Mouse (Mus musculus) C2C12 (cell line): ENCODE measurements around the gene Psap. TPM values are rescaled to one million over a fixed set of nuclear protein-coding genes. Genes with fewer than 3 reads are reported as not detected.

ENCODE experiments used
- H3K27me3 ChIP-seq: one replicate; pipeline ENCODE4 v1.6.1; 2011; ENCODE audit not compliant: control insufficient read depth, insufficient read depth, insufficient read length
- H3K36me3 ChIP-seq: one replicate; pipeline ENCODE4 v1.6.1; 2011; ENCODE audit not compliant: control insufficient read depth, insufficient read depth
- H3K4me3 ChIP-seq: one replicate; pipeline ENCODE4 v1.5.1; 2011; ENCODE audit warnings: mild to moderate bottlenecking, control low read depth; ENCODE audit not compliant: poor library complexity, insufficient read depth, severe bottlenecking
- H3K79me2 ChIP-seq: one replicate; pipeline ENCODE4 v1.6.1; 2011; ENCODE audit not compliant: control insufficient read depth, insufficient read depth
- H3K79me3 ChIP-seq: one replicate; pipeline ENCODE4 v1.6.1; 2011; ENCODE audit warnings: low read depth, control low read depth
- H3ac ChIP-seq: one replicate; pipeline ENCODE3; 2011; ENCODE audit warnings: low read depth; ENCODE audit not compliant: control insufficient read depth, insufficient read length
- CEBPB ChIP-seq: IDR thresholded peaks from one replicate; pipeline ENCODE4 v1.6.1; 2011; ENCODE audit warnings: low read depth, mild to moderate bottlenecking, control low read depth, moderate library complexity
- CTCF ChIP-seq: IDR thresholded peaks from one replicate; pipeline ENCODE4 v1.5.1; 2011; ENCODE audit not compliant: control insufficient read depth, insufficient read depth, insufficient read length
- FOSL1 ChIP-seq: IDR thresholded peaks from one replicate; pipeline ENCODE4 v1.8.0; 2011; ENCODE audit warnings: mild to moderate bottlenecking, low read length; ENCODE audit not compliant: poor library complexity, insufficient read depth, severe bottlenecking
- MAX ChIP-seq: IDR thresholded peaks from one replicate; pipeline ENCODE4 v1.6.1; 2011; ENCODE audit warnings: mild to moderate bottlenecking, control low read depth
- MYOD1 ChIP-seq: IDR thresholded peaks from one replicate; pipeline ENCODE4 v1.6.1; 2011; ENCODE audit warnings: low read depth; ENCODE audit not compliant: control insufficient read depth, insufficient read length
- MYOG ChIP-seq: IDR thresholded peaks from one replicate; pipeline ENCODE4 v1.6.1; 2011; ENCODE audit not compliant: control insufficient read depth, insufficient read length; ENCODE audit errors: extremely low read depth
- USF1 ChIP-seq: IDR thresholded peaks from one replicate; pipeline ENCODE4 v1.6.1; 2011; ENCODE audit warnings: low read depth, mild to moderate bottlenecking, control low read depth, moderate library complexity
- polyA plus RNA-seq: library from polyadenylated mRNA; unstranded; fragments of >200 nt; fragmentation: generic; extraction: Trizol; gene quantifications from one replicate; pipeline ENCODE4 v1.2.1, GENCODE M21; 2012; ENCODE audit warnings: missing spikeins

Gene Psap
- polyA plus RNA-seq, 1 experiment: 439 TPM

DNA sequence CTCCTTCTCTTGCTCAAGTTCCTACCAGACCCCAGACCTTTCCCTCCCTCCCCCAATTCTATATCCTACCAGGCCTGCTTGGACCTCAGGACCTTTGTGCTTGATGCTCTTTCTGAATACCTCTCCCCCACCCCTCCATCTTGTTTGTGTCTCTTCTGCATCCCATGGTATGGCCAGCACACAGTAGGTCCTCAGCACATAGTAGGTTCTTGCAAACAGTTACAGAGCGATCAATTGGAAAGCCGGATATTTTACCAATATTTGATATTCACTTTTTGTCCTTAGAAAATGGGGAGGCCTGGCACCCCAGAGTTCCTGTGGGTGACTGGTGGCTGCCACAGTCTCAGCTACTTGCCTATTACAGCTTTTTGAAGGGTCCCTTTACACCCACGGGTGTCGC lies 57.6 kb downstream of the Psap start:
- H3K36me3 ChIP-seq: no peaks in the 10 kb centered on the region
- no peaks in the 10 kb centered on the region for H3K79me3 ChIP-seq
- TF ChIP-seq MYOG (no peak), CTCF (no peak), MAX (no peak), FOSL1 (no peak), USF1 (no peak)
- H3K4me3 ChIP-seq: no peak overlapping the region
- peaks cover 52% of the 10 kb centered on the region for H3K27me3 ChIP-seq
- H3ac ChIP-seq: no peak overlapping the region
- H3K79me2 ChIP-seq: no peaks in the 10 kb centered on the region

DNA sequence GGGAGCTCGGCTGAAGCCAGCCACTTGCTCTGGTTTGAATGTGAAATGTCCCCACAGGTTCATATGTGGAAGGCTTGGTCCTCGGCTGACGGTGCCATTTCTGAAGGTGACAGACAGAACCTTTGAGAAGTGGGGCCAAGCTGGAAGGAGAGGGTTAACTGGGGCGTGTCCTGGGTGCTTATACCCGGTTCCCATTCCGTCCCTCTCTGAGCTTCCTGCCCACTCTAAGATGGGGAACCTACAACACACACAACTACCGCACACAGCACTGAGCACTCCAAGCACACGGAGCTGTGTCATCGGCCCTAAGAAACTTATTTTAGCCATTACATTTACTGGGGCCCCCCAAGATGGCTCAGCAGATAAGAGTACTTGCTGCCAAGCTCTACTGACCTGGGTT lies 64.1 kb downstream of the Psap start:
- Histone ChIP-seq H3K27me3 (peaks cover 9% of the 10 kb centered on the region), H3K4me3 (no peak overlapping the region), H3K36me3 (no peaks in the 10 kb centered on the region), H3ac (no peak overlapping the region), H3K79me2 (no peaks in the 10 kb centered on the region), H3K79me3 (no peaks in the 10 kb centered on the region)
- TF ChIP-seq MYOD1 (no peak), MYOG (no peak), FOSL1 (no peak), USF1 (no peak), CEBPB (no peak), MAX (no peak), CTCF (no peak)

DNA sequence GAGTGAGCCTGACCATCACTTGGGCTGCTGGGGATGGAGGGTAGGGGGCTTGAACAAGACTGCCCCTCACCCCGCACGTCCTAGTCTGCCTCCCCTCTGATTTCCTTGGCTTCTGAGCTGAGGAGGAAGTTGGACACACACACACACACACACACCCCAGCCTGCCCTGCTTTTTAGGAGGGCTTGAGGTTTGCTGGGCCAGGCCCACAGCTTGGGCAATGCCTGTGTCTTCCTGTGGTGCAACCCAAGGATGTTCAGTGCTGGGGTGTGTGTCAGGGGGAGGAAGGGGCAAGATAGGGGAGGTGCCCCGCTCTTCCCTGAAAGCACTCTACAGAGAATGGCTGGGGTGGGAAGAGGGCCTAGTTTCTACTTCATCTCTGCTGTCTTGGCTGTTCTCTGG lies 66.7 kb downstream of the Psap start:
- H3K27me3 ChIP-seq: no peaks in the 10 kb centered on the region
- H3K36me3 ChIP-seq: no peaks in the 10 kb centered on the region
- H3K4me3 ChIP-seq: no peak overlapping the region
- H3ac ChIP-seq: no peak overlapping the region
- no peak for TF ChIP-seq MYOD1
- no peak for TF ChIP-seq CEBPB
- no peak for TF ChIP-seq USF1
- no peak for TF ChIP-seq FOSL1
- no peak for TF ChIP-seq MAX
- TF ChIP-seq MYOG: no peak
- no peak for TF ChIP-seq CTCF
- H3K79me2 ChIP-seq: no peaks in the 10 kb centered on the region
- no peaks in the 10 kb centered on the region for H3K79me3 ChIP-seq

DNA sequence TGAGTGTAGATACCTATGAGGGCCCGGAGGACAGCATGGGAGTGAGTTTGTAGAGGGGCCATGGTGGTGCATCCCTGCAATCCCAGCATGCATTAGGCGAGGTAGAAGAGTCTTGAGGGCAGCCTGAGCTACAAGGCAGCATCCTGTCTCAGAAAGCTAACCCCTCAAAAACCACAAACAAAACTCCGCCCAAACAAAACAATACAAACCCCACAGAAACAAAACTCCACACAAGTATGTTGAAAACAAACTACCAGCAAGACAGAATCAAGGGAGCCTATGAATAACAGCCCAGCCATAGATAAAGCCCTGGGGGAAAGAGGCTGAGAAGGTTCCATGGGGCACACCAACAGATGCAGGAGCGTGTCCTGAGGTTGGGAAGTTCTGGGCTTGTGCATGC lies 68.6 kb downstream of the Psap start:
- Histone ChIP-seq H3K79me3 (no peaks in the 10 kb centered on the region), H3K79me2 (no peaks in the 10 kb centered on the region), H3K4me3 (no peak overlapping the region), H3K27me3 (no peaks in the 10 kb centered on the region), H3ac (no peak overlapping the region), H3K36me3 (no peaks in the 10 kb centered on the region)
- TF ChIP-seq MYOD1 (no peak), FOSL1 (no peak), MYOG (no peak), USF1 (no peak), MAX (no peak), CTCF (no peak), CEBPB (no peak)

DNA sequence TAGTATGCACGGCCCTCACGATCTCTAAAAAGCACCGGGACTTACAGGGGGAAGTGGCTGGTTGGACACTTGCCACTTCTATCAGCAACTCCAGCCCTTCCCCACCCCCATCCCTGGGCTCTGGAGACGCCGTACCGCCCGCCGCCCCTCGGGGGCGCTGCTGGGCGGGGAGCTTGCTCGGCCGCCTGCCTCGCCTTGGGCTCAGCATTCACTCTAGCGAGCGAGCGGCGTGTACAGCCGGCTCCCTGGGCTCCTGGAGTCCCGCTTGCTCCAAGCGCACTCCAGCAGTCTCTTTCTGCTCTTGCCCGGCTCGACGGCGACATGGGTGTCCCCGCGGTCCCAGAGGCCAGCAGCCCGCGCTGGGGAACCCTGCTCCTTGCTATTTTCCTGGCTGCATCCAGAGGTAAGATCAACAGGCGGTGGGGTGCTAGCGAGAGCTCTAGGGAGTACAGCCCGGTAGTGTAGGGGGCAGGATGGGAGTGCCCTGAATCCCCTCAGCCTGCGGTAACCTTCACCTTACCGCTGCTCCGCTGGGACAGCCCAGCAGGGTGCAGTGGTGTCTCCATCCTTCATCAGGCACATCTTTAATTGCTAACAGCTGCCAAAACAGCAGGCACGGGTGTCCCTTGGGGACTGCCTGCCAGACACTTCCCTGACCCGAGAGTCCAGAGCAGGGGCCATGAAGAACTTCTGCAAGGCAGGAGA lies 69.4 kb downstream of the Psap start, which contains the start of gene Vsir:
Vsir (plus strand) TSS at position 151 of the 705 bp plus-strand sequence.
- TF ChIP-seq CTCF: peak; percentile 74
- no peak for TF ChIP-seq MYOG
- TF ChIP-seq MYOD1: peak; percentile 95
- Histone ChIP-seq H3K36me3 (no peaks in the 10 kb centered on the region), H3K4me3 (no peak within 1 kb of the TSS), H3K27me3 (no peaks in the 10 kb centered on the region), H3ac (peak within 1 kb of the TSS; percentile 46), H3K79me2 (no peaks in the 10 kb centered on the region), H3K79me3 (no peaks in the 10 kb centered on the region)
